Mouse (Mus musculus): Measurements from ENCODE around the gene Ranbp17.

GRCm38 (mm10) chr11:33309566-33309965 is 204.0 kb downstream of the Ranbp17 start:
- TF ChIP-seq CTCF (IDR thresholded peaks at IDR 0.05; ENCODE audit: borderline replicate concordance, insufficient read depth, low read length) (no peak), POLR2A (IDR thresholded peaks at IDR 0.05; ENCODE audit: low read depth, low read length) (no peak)
